Mouse (Mus musculus): Measurements from ENCODE around the gene Cdcp1.

DNA sequence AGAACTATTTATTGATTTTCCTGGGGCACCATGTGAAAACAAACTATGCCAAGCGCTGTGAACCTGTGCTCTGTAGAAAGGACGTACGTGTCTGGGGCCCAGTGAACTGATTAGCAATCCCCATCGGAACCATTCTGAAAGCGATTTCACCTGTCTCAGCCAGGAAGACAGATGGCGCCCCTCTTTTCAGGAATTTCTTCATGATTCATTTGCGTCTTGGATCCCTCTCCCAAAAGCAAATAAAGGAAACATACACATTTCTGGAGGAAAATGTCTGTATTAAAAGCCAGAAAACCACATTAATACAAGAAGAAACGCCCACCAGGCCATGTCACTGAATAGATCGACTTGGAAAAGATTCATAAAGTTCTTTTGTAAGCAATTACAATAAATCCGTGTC, 43.0 kb upstream of the Cdcp1 start:
- TF ChIP-seq POLR2A (IDR thresholded peaks at IDR 0.05; ENCODE audit: extremely low read depth, insufficient read depth, low read length): no peak
- peak; percentile 22; the same call in 1 of the 2 replicates for TF ChIP-seq CTCF (IDR thresholded peaks at IDR 0.05; ENCODE audit: extremely low read depth, insufficient read depth, low read length)
